Mouse (Mus musculus): Measurements from ENCODE around the gene Gpr18. TPM values are rescaled to one million over a fixed set of nuclear protein-coding genes. Genes with fewer than 3 reads are reported as not detected.
A peak's percentile ranks its signal among the peaks of the same experiment; 100 is the strongest.
"Not testable (repeated sequence)": the region's sequence is repeated elsewhere in the genome, so short reads cannot be mapped to it uniquely, and the experiment has no call there.

The Gpr18 gene
- polyA plus RNA-seq, 1 experiment from 2014 or later: not detected

DNA sequence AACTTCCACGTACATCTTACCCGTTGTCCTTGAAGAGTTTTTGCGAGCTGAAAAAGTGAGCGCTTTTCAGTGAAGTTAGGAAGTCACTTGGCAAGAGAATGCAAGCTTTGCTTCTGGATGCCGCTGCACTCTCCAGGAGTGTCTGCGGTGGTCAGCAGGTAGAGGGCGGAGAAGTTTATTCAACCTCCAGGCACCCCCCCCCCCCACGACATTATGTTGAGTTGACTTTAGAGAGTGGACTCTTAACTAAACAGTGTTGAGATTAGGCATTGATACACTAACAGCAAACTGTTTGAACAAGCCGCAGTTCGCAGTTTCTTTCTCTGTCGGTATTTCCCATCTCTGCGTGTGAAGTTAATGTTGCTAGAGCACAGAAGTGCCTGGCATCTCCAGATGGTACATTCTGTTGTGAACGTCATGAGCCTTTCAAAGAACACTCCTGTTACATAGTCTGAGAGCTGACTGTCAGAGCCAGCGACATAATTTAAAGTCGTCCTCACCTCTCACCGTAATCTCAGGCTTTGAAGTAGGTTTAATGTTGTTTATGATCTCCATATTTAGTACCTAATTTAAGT lies 36.2 kb downstream of the Gpr18 start:
- peak overlapping the region; percentile 89 for H3K9ac ChIP-seq (replicated peaks; ENCODE audit: low read length)
- ATAC-seq (ENCODE audit: low FRiP score, low TSS enrichment): no peak
- peaks cover 30% of the 10 kb centered on the region for H3K4me1 ChIP-seq (ENCODE audit: insufficient read depth, low read length)
- no peaks in the 10 kb centered on the region for H3K36me3 ChIP-seq (ENCODE audit: insufficient read depth, low read length)
- peak overlapping the region; percentile 92 for H3K4me2 ChIP-seq (replicated peaks; ENCODE audit: low read depth, low read length)
- H3K27me3 ChIP-seq (ENCODE audit: insufficient read depth, low read length): no peaks in the 10 kb centered on the region
- peak overlapping the region; percentile 87 for H3K4me3 ChIP-seq (ENCODE audit: low read length)
- 13% methylated on average over 16 of the region's 16 CpGs for WGBS
- no peaks in the 10 kb centered on the region for H3K9me3 ChIP-seq (ENCODE audit: low read length)
- no peak overlapping the region for H3K27ac ChIP-seq (ENCODE audit: low read length)

GRCm38 (mm10) chr14:121878859-121879206 lies 36.7 kb downstream of the Gpr18 start:
- H3K9me3 ChIP-seq (ENCODE audit: low read length): no peaks in the 10 kb centered on the region
- H3K27me3 ChIP-seq (ENCODE audit: insufficient read depth, low read length): no peaks in the 10 kb centered on the region
- WGBS: under 1% methylated on average over 27 of the region's 27 CpGs
- H3K4me2 ChIP-seq (replicated peaks; ENCODE audit: low read depth, low read length): peak overlapping the region; percentile 92
- no peaks in the 10 kb centered on the region for H3K36me3 ChIP-seq (ENCODE audit: insufficient read depth, low read length)
- H3K27ac ChIP-seq (ENCODE audit: low read length): peak overlapping the region; percentile 98
- peak; percentile 55; the same call in 1 of the 2 replicates for ATAC-seq (ENCODE audit: low FRiP score, low TSS enrichment)
- H3K4me1 ChIP-seq (ENCODE audit: insufficient read depth, low read length): peaks cover 27% of the 10 kb centered on the region
- peak overlapping the region; percentile 89 for H3K9ac ChIP-seq (replicated peaks; ENCODE audit: low read length)
- H3K4me3 ChIP-seq (ENCODE audit: low read length): peak overlapping the region; percentile 87

DNA sequence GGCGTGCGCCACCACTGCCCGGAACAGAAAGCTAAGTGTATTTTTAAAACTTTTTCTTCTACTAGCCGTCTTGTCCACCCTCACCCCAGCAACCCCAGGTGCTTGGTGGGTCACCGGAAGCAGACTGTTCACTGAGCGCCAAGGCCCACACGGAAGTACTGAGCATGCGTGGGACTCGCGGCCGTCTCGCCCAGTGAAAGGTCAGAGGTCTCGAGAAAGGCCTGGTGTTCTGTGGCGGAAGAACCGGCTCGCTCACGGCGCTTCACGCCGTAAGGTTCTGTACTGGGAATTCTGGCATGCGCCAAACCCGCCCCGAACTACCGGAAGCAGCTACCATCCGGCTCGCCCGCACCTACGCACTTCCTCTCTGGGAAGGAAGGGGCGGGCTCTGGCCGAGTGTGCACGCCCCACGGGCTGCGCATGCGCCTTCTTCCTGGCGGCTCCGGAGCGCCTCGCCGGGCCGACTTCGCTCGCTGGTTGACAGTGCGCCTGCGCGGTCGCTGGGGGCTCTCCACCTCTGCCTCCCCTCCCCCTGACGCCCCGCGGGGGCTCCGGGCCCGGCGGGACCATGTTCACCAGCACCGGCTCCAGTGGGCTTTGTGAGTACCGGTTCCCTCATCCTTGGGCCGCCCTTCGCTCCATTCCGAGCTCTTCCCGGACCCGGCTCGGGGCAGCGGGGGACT lies 37.3 kb downstream of the Gpr18 start, which contains the start of gene Ubac2:
TSS of gene Ubac2 (plus strand) at position 445 of the 683 bp plus-strand sequence.
- H3K36me3 ChIP-seq (ENCODE audit: insufficient read depth, low read length): no peaks in the 10 kb centered on the region
- H3K9me3 ChIP-seq (ENCODE audit: low read length): no peaks in the 10 kb centered on the region
- H3K27ac ChIP-seq (ENCODE audit: low read length): peak within 1 kb of the TSS; percentile 98
- under 1% methylated on average over 60 of the region's 61 CpGs for WGBS
- H3K27me3 ChIP-seq (ENCODE audit: insufficient read depth, low read length): no peaks in the 10 kb centered on the region
- ATAC-seq (ENCODE audit: low FRiP score, low TSS enrichment): peak; percentile 99
- H3K4me1 ChIP-seq (ENCODE audit: insufficient read depth, low read length): peaks cover 26% of the 10 kb centered on the region
- peak within 1 kb of the TSS; percentile 92 for H3K4me2 ChIP-seq (replicated peaks; ENCODE audit: low read depth, low read length)
- peak within 1 kb of the TSS; percentile 89 for H3K9ac ChIP-seq (replicated peaks; ENCODE audit: low read length)
- H3K4me3 ChIP-seq (ENCODE audit: low read length): peak within 1 kb of the TSS; percentile 87

DNA sequence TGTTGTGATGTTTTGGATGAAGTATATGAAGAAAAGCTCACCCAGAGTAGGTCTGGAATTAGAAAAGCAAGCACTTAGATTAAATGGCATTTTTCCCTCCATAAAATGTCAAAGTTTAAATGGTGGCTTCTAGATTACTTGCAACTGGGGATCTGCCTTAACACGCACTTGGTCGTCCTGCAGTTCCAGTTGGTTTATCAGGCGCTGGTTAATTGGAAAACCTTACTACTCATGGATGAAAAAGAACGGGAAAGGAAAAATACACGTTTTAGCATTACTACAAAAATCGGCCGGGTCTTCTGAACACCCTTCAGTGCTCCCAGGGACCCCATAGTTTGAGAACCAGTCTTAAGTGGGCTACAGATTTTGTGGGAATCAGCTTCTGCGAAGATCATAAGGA lies 37.9 kb downstream of the Gpr18 start:
- no peaks in the 10 kb centered on the region for H3K36me3 ChIP-seq (ENCODE audit: insufficient read depth, low read length)
- H3K9ac ChIP-seq (replicated peaks; ENCODE audit: low read length): peak overlapping the region; percentile 89
- H3K4me1 ChIP-seq (ENCODE audit: insufficient read depth, low read length): peaks cover 20% of the 10 kb centered on the region
- WGBS: 24% methylated on average over 8 of the region's 8 CpGs
- H3K4me3 ChIP-seq (ENCODE audit: low read length): peak overlapping the region; percentile 87
- peak overlapping the region; percentile 98 for H3K27ac ChIP-seq (ENCODE audit: low read length)
- no peaks in the 10 kb centered on the region for H3K27me3 ChIP-seq (ENCODE audit: insufficient read depth, low read length)
- H3K4me2 ChIP-seq (replicated peaks; ENCODE audit: low read depth, low read length): peak overlapping the region; percentile 73
- H3K9me3 ChIP-seq (ENCODE audit: low read length): no peaks in the 10 kb centered on the region
- ATAC-seq (ENCODE audit: low FRiP score, low TSS enrichment): no peak

GRCm38 (mm10) chr14:121876860-121877259 lies 38.7 kb downstream of the Gpr18 start:
- Histone ChIP-seq H3K4me1 (ENCODE audit: insufficient read depth, low read length) (peaks cover 15% of the 10 kb centered on the region), H3K27me3 (ENCODE audit: insufficient read depth, low read length) (no peaks in the 10 kb centered on the region)
- whole genome bisulfite sequencing: 81% methylated on average over 2 of the region's 2 CpGs

DNA sequence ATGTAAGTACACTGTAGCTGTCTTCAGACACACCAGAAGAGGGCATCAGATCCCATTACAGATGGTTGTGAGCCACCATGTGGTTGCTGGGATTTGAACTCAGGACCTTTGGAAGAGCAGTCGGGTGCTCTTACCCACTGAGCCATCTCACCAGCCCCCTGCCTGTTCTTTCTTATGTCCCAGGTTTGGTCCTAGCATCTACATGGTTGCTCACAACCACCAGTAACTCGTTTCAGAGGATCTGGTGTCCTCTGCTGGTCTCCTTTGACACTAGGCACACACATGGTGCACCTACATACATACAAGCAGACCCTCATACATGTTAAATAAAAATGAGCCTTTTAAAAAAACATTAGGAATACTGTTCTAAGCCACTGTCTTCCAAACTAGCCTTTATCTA lies 39.4 kb downstream of the Gpr18 start:
- not testable (repeated sequence) for H3K27me3 ChIP-seq (ENCODE audit: insufficient read depth, low read length); ATAC-seq (ENCODE audit: low FRiP score, low TSS enrichment); H3K36me3 ChIP-seq (ENCODE audit: insufficient read depth, low read length); H3K9me3 ChIP-seq (ENCODE audit: low read length); H3K27ac ChIP-seq (ENCODE audit: low read length); H3K4me2 ChIP-seq (replicated peaks; ENCODE audit: low read depth, low read length); H3K9ac ChIP-seq (replicated peaks; ENCODE audit: low read length); H3K4me3 ChIP-seq (ENCODE audit: low read length)
- WGBS: 64% methylated on average over 2 of the region's 2 CpGs
- peaks cover 14% of the 10 kb centered on the region for H3K4me1 ChIP-seq (ENCODE audit: insufficient read depth, low read length)

More at GRCm38 (mm10) chr14:121876860-121877259, 38.7 kb downstream of the Gpr18 start:
- no peak overlapping the region for H3K9ac ChIP-seq (replicated peaks; ENCODE audit: low read length)
- no peak overlapping the region for H3K4me3 ChIP-seq (ENCODE audit: low read length)
- no peaks in the 10 kb centered on the region for H3K9me3 ChIP-seq (ENCODE audit: low read length)
- no peak for ATAC-seq (ENCODE audit: low FRiP score, low TSS enrichment)
- no peaks in the 10 kb centered on the region for H3K36me3 ChIP-seq (ENCODE audit: insufficient read depth, low read length)
- no peak overlapping the region for H3K27ac ChIP-seq (ENCODE audit: low read length)
- no peak overlapping the region for H3K4me2 ChIP-seq (replicated peaks; ENCODE audit: low read depth, low read length)

- Histone ChIP-seq H3K4me1 (ENCODE audit: insufficient read depth, low read length) (no peaks in the 10 kb centered on the region), H3K27me3 (ENCODE audit: insufficient read depth, low read length) (no peaks in the 10 kb centered on the region), H3K36me3 (ENCODE audit: insufficient read depth, low read length) (no peaks in the 10 kb centered on the region), H3K9me3 (ENCODE audit: low read length) (no peaks in the 10 kb centered on the region), H3K9ac (replicated peaks; ENCODE audit: low read length) (no peak overlapping the region), H3K4me2 (replicated peaks; ENCODE audit: low read depth, low read length) (no peak overlapping the region), H3K4me3 (ENCODE audit: low read length) (no peak overlapping the region), H3K27ac (ENCODE audit: low read length) (no peak overlapping the region)
- 80% methylated on average over 4 of the region's 4 CpGs for WGBS
- no peak for ATAC-seq (ENCODE audit: low FRiP score, low TSS enrichment)
These were observed 41.9 kb downstream of the Gpr18 start for GRCm38 (mm10) chr14:121873646-121874045.

- Histone ChIP-seq H3K4me2 (replicated peaks; ENCODE audit: low read depth, low read length) (no peak overlapping the region), H3K4me3 (ENCODE audit: low read length) (no peak overlapping the region), H3K9ac (replicated peaks; ENCODE audit: low read length) (no peak overlapping the region), H3K27me3 (ENCODE audit: insufficient read depth, low read length) (no peaks in the 10 kb centered on the region), H3K4me1 (ENCODE audit: insufficient read depth, low read length) (no peaks in the 10 kb centered on the region), H3K9me3 (ENCODE audit: low read length) (no peaks in the 10 kb centered on the region), H3K36me3 (ENCODE audit: insufficient read depth, low read length) (no peaks in the 10 kb centered on the region), H3K27ac (ENCODE audit: low read length) (no peak overlapping the region)
- no peak for ATAC-seq (ENCODE audit: low FRiP score, low TSS enrichment)
- WGBS: 78% methylated on average over 2 of the region's 2 CpGs
These were observed 42.4 kb downstream of the Gpr18 start for GRCm38 (mm10) chr14:121873172-121873571.

DNA sequence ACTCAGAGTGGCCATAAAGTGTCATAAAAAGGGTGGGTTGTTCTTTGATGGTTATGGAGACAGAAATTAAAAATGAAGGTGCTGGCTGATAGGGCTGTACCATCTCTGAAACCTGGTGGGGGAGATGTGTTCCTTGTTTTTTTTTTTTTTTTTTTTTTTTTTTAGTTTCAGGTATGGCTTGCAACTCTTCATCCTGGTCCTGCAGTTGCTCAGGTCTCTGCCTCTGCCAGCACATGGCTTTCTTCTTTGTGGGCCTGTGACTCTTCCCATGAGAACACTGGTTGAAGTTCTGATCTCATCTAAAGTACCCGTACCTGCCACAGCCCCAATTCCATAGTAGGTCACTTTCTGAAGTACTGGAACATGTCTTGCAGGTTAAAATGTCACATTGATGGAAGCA lies 42.8 kb downstream of the Gpr18 start:
- no peak overlapping the region for H3K4me3 ChIP-seq (ENCODE audit: low read length)
- 90% methylated on average over 1 of the region's 1 CpGs for WGBS
- H3K27me3 ChIP-seq (ENCODE audit: insufficient read depth, low read length): no peaks in the 10 kb centered on the region
- H3K9me3 ChIP-seq (ENCODE audit: low read length): no peaks in the 10 kb centered on the region
- H3K4me2 ChIP-seq (replicated peaks; ENCODE audit: low read depth, low read length): no peak overlapping the region
- no peaks in the 10 kb centered on the region for H3K36me3 ChIP-seq (ENCODE audit: insufficient read depth, low read length)
- no peak overlapping the region for H3K27ac ChIP-seq (ENCODE audit: low read length)
- no peaks in the 10 kb centered on the region for H3K4me1 ChIP-seq (ENCODE audit: insufficient read depth, low read length)
- H3K9ac ChIP-seq (replicated peaks; ENCODE audit: low read length): no peak overlapping the region
- no peak for ATAC-seq (ENCODE audit: low FRiP score, low TSS enrichment)

GRCm38 (mm10) chr14:121869111-121869510 lies 46.5 kb downstream of the Gpr18 start:
- no peak for ATAC-seq (ENCODE audit: low FRiP score, low TSS enrichment)
- Histone ChIP-seq H3K9ac (replicated peaks; ENCODE audit: low read length) (no peak overlapping the region), H3K4me2 (replicated peaks; ENCODE audit: low read depth, low read length) (no peak overlapping the region), H3K36me3 (ENCODE audit: insufficient read depth, low read length) (no peaks in the 10 kb centered on the region), H3K27me3 (ENCODE audit: insufficient read depth, low read length) (no peaks in the 10 kb centered on the region), H3K4me1 (ENCODE audit: insufficient read depth, low read length) (no peaks in the 10 kb centered on the region), H3K9me3 (ENCODE audit: low read length) (no peaks in the 10 kb centered on the region), H3K27ac (ENCODE audit: low read length) (no peak overlapping the region), H3K4me3 (ENCODE audit: low read length) (no peak overlapping the region)
- 76% methylated on average over 1 of the region's 1 CpGs for WGBS
